Comparison of ENCODE assay signal across 13 mouse cellular contexts in genomic region chr19:32926571-32926970, GRCm38 (mm10).
"Had no signal": no experiment of that assay in that cellular context is flagged by ENCODE, and none has a peak within 500 bp of the region (broad histone marks: within the 10 kb centered on the region; RNA-seq: fewer than 3 reads in every experiment).

No protein-coding gene starts in this region.

- H3K4me1 ChIP-seq: intestine, embryonic 15.5 days; megakaryocyte, embryonic 14.5 days had no signal

- H3K27ac ChIP-seq: intestine, embryonic 15.5 days; left cerebral cortex, adult 2 months; limb, embryonic 12.5 days; neural tube, embryonic 13.5 days had no signal

- H3K4me3 ChIP-seq: intestine, embryonic 15.5 days; left cerebral cortex, adult 2 months; limb, embryonic 12.5 days; megakaryocyte, embryonic 14.5 days; neural tube, embryonic 13.5 days had no signal

- H3K4me2 ChIP-seq: intestine, embryonic 15.5 days; limb, embryonic 12.5 days; liver, embryonic 11.5 days; midbrain, embryonic 11.5 days; neural tube, embryonic 13.5 days had no signal

- H3K36me3 ChIP-seq: intestine, embryonic 15.5 days; limb, embryonic 12.5 days; neural tube, embryonic 13.5 days had no signal

- ATAC-seq: intestine, embryonic 15.5 days; midbrain, embryonic 16.5 days had no signal

- DNase-seq: kidney, adult 18-20 months; kidney, postnatal 25 days; lung, postnatal 14 days; retina, postnatal 1 day; thymus, postnatal 36 days had no signal

- H3K9me3 ChIP-seq: intestine, embryonic 15.5 days; limb, embryonic 12.5 days; megakaryocyte, embryonic 14.5 days; neural tube, embryonic 13.5 days had no signal

- H3K9ac ChIP-seq: intestine, embryonic 15.5 days; limb, embryonic 12.5 days; neural tube, embryonic 13.5 days had no signal

- H3K27me3 ChIP-seq: intestine, embryonic 15.5 days; limb, embryonic 12.5 days; neural tube, embryonic 13.5 days had no signal
